Mouse (Mus musculus) heart, embryonic 14.5 days (tissue): ENCODE measurements at regions not wholly inside any gene's neighbourhood (a gene's known extent, or its start where the extent isn't known, plus 50 kb on each side); places are given as distances from the start of the nearest gene placed in this dataset.

ENCODE experiments used
- ATAC-seq: fragments of 200-750 bp; cut with Nextera tagmentation; 2 replicates; pipeline ENCODE4 v1.8.0; 2017; ENCODE audit warnings: low read depth, moderate TSS enrichment; ENCODE audit not compliant: insufficient number of reproducible peaks, insufficient read depth, low FRiP score
- H3K27ac ChIP-seq, 2 experiments: fragments of 200-500 bp in 1 of 2; fragments of 300-500 bp in 1 of 2; sonication (generic) in 1 of 2; replicated peaks in 1 of 2; 2 replicates each; pipeline ENCODE4 v1.5.1; 2012 to 2014; ENCODE audit warnings: low read depth in 2 of 2, low read length in 2 of 2, control low read depth in 1 of 2, mild to moderate bottlenecking in 1 of 2, mixed read lengths in 1 of 2; ENCODE audit not compliant: control insufficient read depth in 1 of 2, insufficient read depth in 1 of 2
- H3K27me3 ChIP-seq: fragments of 300-500 bp; sonication (generic); 2 replicates; pipeline ENCODE4 v1.6.1; 2014; ENCODE audit warnings: mild to moderate bottlenecking, low read length, control low read depth; ENCODE audit not compliant: control insufficient read depth, insufficient read depth
- H3K36me3 ChIP-seq: fragments of 300-500 bp; sonication (generic); 2 replicates; pipeline ENCODE4 v1.6.1; 2014; ENCODE audit warnings: mild to moderate bottlenecking, control low read depth, low read length, mixed read lengths; ENCODE audit not compliant: control insufficient read depth, insufficient read depth
- H3K4me1 ChIP-seq, 2 experiments: fragments of 200-500 bp in 1 of 2; fragments of 300-500 bp in 1 of 2; sonication (generic) in 1 of 2; 2 replicates each; pipeline ENCODE4 v1.6.1; 2012 to 2014; ENCODE audit warnings: low read length in 2 of 2, control low read depth in 1 of 2, mixed read lengths in 1 of 2; ENCODE audit not compliant: control insufficient read depth in 2 of 2, insufficient read depth in 2 of 2
- H3K4me2 ChIP-seq: fragments of 300-500 bp; sonication (generic); 2 replicates; pipeline ENCODE4 v1.6.1; 2014; ENCODE audit warnings: mild to moderate bottlenecking, low read length
- H3K4me3 ChIP-seq, 2 experiments: fragments of 200-500 bp in 1 of 2; fragments of 300-500 bp in 1 of 2; sonication (generic) in 1 of 2; 2 replicates each; pipeline ENCODE4 v1.5.1; 2012 to 2014; ENCODE audit warnings: low read length in 2 of 2, mild to moderate bottlenecking in 2 of 2, control low read depth in 1 of 2, low read depth in 1 of 2, moderate library complexity in 1 of 2; ENCODE audit not compliant: control insufficient read depth in 1 of 2, insufficient read depth in 1 of 2
- H3K9ac ChIP-seq: fragments of 300-500 bp; sonication (generic); 2 replicates; pipeline ENCODE4 v1.6.1; 2014; ENCODE audit warnings: mild to moderate bottlenecking, low read length
- H3K9me3 ChIP-seq: fragments of 300-500 bp; sonication (generic); 2 replicates; pipeline ENCODE4 v1.6.1; 2016; ENCODE audit warnings: low read length, control low read depth; ENCODE audit not compliant: control insufficient read depth
- WGBS: fragments of 180-500 bp; shearing (Covaris S2); extraction: QIAGEN DNeasy Blood & Tissue Kit; methylation state at CpG from one replicate; pipeline ENCODE4 v1.1.7; 2014; 5-methylcytosine and 5-hydroxymethylcytosine counted together

DNA sequence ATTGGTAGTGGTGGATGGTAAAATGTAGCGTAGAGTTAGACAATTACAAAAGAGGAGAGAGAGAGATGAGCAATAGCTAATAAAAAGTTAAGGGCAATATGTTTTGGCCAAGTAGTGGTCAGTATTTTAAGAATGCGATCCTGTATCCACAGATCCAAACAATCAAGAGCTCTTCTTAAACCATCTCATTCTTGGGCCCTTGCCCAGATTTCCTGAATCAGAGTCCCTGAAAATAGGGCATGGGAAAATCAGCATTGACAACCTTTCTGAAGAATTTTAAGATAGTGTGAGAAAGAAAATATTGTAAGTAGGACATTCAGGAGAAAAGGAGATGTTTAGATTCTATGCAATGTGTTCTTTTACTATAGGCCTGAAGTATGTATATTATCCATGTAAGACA is 81.4 kb upstream of the Dmac1 start:
- no peak overlapping the region for H3K9ac ChIP-seq
- no peak overlapping the region for H3K4me2 ChIP-seq
- no peak overlapping the region for H3K4me3 ChIP-seq
- H3K36me3 ChIP-seq, result no peaks in the 10 kb centered on the region
- no peaks in the 10 kb centered on the region for H3K4me1 ChIP-seq
- no peak overlapping the region for H3K27ac ChIP-seq
- WGBS, result 79% methylated on average over 2 of the region's 2 CpGs
- H3K9me3 ChIP-seq, result no peaks in the 10 kb centered on the region
- no peak for ATAC-seq
- no peaks in the 10 kb centered on the region for H3K27me3 ChIP-seq

DNA sequence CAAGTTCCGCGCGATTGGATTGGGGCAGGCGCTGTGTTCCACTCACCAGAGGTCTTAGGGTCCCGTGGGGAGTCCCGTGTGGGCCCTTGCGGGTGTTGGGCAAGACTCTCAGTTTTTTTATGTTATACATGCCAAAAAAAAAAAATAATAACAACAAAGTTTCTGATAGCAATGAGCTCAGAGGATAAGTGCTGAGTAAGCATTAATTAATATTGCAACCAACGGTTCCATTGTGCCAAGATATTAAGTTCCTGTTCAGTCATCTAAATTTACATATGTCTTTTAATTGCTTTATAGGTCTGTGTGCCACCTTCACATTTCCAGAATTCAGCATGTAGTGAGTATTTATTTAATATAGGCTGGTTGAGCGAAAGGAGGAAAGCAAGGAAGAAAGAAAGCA is 77.5 kb upstream of the Dmac1 start:
- H3K4me1 ChIP-seq, result no peaks in the 10 kb centered on the region
- no peaks in the 10 kb centered on the region for H3K36me3 ChIP-seq
- H3K27ac ChIP-seq, result no peak overlapping the region
- 89% methylated on average over 6 of the region's 9 CpGs for WGBS
- no peaks in the 10 kb centered on the region for H3K27me3 ChIP-seq
- H3K9ac ChIP-seq, result no peak overlapping the region
- no peak overlapping the region for H3K4me2 ChIP-seq
- no peak for ATAC-seq
- no peak overlapping the region for H3K4me3 ChIP-seq
- no peaks in the 10 kb centered on the region for H3K9me3 ChIP-seq

DNA sequence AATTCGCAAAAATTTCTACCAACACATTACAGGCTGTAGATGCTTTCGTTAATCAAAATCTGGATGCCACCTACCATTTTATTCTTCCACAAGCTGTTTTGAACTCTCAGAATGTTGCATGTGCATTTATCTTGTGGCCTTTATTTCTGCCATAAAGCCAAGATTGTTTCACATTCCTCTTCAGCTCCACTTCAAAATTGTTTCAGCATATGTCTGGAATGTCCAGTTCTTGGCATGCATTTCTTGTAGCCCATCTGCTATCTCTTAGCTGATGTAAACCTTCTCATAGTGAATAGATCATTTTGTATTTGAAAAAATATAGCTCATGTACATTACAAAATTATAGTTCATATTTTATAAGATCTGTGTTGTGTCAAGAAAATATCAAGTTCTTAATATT is 56.4 kb upstream of the Dmac1 start:
- Histone ChIP-seq H3K4me2 (no peak overlapping the region), H3K9ac (no peak overlapping the region), H3K4me3 (no peak overlapping the region), H3K27me3 (no peaks in the 10 kb centered on the region), H3K4me1 (no peaks in the 10 kb centered on the region), H3K27ac (no peak overlapping the region), H3K36me3 (no peaks in the 10 kb centered on the region), H3K9me3 (no peaks in the 10 kb centered on the region)
- WGBS, result 87% methylated on average over 2 of the region's 2 CpGs
- no peak for ATAC-seq

DNA sequence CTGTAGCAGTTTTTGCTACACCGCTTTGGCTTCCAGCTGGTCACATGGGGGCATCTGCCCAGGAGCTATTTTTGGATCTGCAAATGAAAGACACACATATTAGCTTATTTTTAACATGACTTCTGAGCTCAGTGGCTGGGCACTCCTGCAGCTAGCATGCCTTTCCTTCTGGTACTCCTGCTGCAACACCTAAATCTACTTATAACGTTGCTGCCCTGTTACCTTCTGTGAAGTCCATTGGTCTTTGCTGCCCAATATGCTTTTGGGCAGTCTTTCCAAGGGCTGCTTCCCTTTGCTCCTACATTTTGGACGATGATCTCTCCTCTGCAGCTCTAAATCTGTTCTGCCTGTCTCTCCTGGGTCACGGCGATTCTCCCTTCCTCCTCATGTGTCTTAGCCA is 54.7 kb upstream of the Dmac1 start:
- ATAC-seq, result no peak
- H3K27me3 ChIP-seq, result no peaks in the 10 kb centered on the region
- H3K4me3 ChIP-seq, result no peak overlapping the region
- 75% methylated on average over 5 of the region's 5 CpGs for WGBS
- H3K9ac ChIP-seq, result no peak overlapping the region
- H3K4me1 ChIP-seq, result no peaks in the 10 kb centered on the region
- H3K27ac ChIP-seq, result no peak overlapping the region
- H3K36me3 ChIP-seq, result no peaks in the 10 kb centered on the region
- H3K9me3 ChIP-seq, result no peaks in the 10 kb centered on the region
- H3K4me2 ChIP-seq, result no peak overlapping the region

DNA sequence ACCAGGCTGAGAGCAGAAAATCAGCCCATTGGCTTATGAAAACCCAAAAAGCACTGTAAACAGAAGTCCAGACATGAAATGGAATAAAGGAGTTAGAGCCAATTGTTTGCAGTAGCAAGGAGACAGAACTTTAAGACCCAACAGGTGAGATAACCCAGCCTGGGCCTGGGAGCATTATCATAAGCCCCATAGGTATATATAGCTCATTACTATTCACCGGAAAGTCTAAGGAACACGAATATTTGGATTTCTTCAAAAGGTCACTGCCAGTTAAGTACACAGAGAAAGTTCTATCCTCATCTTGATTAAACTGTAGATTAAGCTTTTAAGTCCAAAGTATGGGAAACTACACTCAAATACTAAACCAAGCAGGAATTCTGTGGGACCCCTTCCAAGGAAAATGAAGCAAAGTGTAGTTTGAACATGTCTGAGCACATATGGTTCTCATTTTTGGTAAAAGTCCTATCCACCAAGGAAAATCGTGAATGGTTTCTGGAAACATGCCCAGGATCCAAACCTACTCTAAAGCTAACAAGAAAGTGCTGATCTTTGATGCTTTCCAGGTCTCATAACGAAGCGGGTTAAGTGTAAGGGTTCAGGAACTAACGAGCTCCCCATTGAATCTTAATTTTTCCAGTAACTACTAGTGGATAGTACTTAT is 51.5 kb upstream of the Dmac1 start:
- H3K4me3 ChIP-seq, result no peak overlapping the region
- peak overlapping the region in 1 of 2 experiments; percentile 59; a peak in 1 of 4 replicates for H3K27ac ChIP-seq
- H3K27me3 ChIP-seq, result no peaks in the 10 kb centered on the region
- no peak overlapping the region for H3K9ac ChIP-seq
- no peaks in the 10 kb centered on the region for H3K9me3 ChIP-seq
- no peaks in the 10 kb centered on the region for H3K4me1 ChIP-seq
- no peak for ATAC-seq
- no peak overlapping the region for H3K4me2 ChIP-seq
- 62% methylated on average over 6 of the region's 6 CpGs for WGBS
- H3K36me3 ChIP-seq, result no peaks in the 10 kb centered on the region
